Mouse (Mus musculus) hindbrain, embryonic 16.5 days (tissue): ENCODE data around the gene Naga. TPM values are rescaled to one million over a fixed set of nuclear protein-coding genes. Genes with fewer than 3 reads are reported as not detected.

ENCODE experiments used
- ATAC-seq: fragments of 200-750 bp; cut with Nextera tagmentation; 2 replicates; pipeline ENCODE4 v1.8.0; 2017; ENCODE audit warnings: moderate TSS enrichment, moderate library complexity
- H3K27ac ChIP-seq: fragments of 300-500 bp; sonication (generic); 2 replicates; pipeline ENCODE4 v1.5.1; 2014; ENCODE audit warnings: low read depth, mild to moderate bottlenecking, control low read depth, low read length, moderate library complexity
- H3K27me3 ChIP-seq: fragments of 300-500 bp; sonication (generic); replicated peaks from 2 replicates; pipeline ENCODE4 v1.6.1; 2014; ENCODE audit warnings: low read length; ENCODE audit not compliant: control insufficient read depth, insufficient read depth
- H3K36me3 ChIP-seq: fragments of 300-500 bp; sonication (generic); 2 replicates; pipeline ENCODE4 v1.6.1; 2014; ENCODE audit warnings: mild to moderate bottlenecking, low read length, moderate library complexity, mixed read lengths; ENCODE audit not compliant: control insufficient read depth, insufficient read depth
- H3K4me1 ChIP-seq: fragments of 300-500 bp; sonication (generic); 2 replicates; pipeline ENCODE4 v1.6.1; 2014; ENCODE audit warnings: low read depth, low read length; ENCODE audit not compliant: control insufficient read depth, insufficient read depth
- H3K4me2 ChIP-seq: fragments of 300-500 bp; sonication (generic); 2 replicates; pipeline ENCODE4 v1.6.1; 2014; ENCODE audit warnings: mild to moderate bottlenecking, low read length, control low read depth, moderate library complexity
- H3K4me3 ChIP-seq: fragments of 300-500 bp; sonication (generic); 2 replicates; pipeline ENCODE4 v1.5.1; 2014; ENCODE audit warnings: mild to moderate bottlenecking, low read length, control low read depth, moderate library complexity
- H3K9ac ChIP-seq: fragments of 300-500 bp; sonication (generic); 2 replicates; pipeline ENCODE4 v1.6.1; 2014; ENCODE audit warnings: low read depth, mild to moderate bottlenecking, control low read depth, low read length, moderate library complexity
- H3K9me3 ChIP-seq: fragments of 300-500 bp; sonication (generic); 2 replicates; pipeline ENCODE4 v1.6.1; 2014; ENCODE audit warnings: mild to moderate bottlenecking, low read length, moderate library complexity; ENCODE audit not compliant: control insufficient read depth
- WGBS: fragments of 180-500 bp; shearing (Covaris S2); extraction: QIAGEN DNeasy Blood & Tissue Kit; methylation state at CpG from one replicate; pipeline ENCODE4 v1.1.7; 2014; 5-methylcytosine and 5-hydroxymethylcytosine counted together
- polyA plus RNA-seq: library from polyadenylated mRNA; unstranded; fragments of >200 nt; fragmentation: Nextera tagmentation; extraction: Ambion mirVana; gene quantifications from 2 replicates; pipeline ENCODE4 v1.2.1, GENCODE M21; 2015

Gene Naga
- polyA plus RNA-seq, 1 experiment from 2014 or later = 32.8 TPM

DNA sequence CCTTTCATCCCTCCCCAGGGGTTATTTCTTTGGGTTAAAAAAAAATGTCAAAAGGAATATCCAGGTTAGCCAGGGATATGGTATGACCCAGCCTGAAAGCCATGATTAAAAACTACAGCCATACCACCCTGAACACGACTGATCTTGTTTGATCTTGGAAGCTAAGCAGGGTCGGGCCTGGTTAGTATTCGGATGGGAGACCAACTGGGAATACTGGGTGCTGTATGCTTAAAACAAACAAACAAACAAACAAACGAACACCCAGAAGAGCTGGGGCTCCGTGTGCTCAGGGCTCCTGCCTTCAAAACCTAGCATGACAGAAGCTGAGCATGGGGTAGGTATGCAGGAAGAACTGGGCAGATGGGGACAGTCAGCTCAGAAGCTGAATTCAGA, 3.8 kb upstream of the Naga start:
- H3K4me1 ChIP-seq = peaks cover 22% of the 10 kb centered on the region
- H3K4me3 ChIP-seq = no peak overlapping the region
- no peaks in the 10 kb centered on the region for H3K9me3 ChIP-seq
- no peak overlapping the region for H3K27ac ChIP-seq
- WGBS = 77% methylated on average over 5 of the region's 5 CpGs
- ATAC-seq = no peak
- H3K27me3 ChIP-seq = peaks cover 10% of the 10 kb centered on the region
- H3K4me2 ChIP-seq = no peak overlapping the region
- no peaks in the 10 kb centered on the region for H3K36me3 ChIP-seq
- H3K9ac ChIP-seq = no peak overlapping the region

DNA sequence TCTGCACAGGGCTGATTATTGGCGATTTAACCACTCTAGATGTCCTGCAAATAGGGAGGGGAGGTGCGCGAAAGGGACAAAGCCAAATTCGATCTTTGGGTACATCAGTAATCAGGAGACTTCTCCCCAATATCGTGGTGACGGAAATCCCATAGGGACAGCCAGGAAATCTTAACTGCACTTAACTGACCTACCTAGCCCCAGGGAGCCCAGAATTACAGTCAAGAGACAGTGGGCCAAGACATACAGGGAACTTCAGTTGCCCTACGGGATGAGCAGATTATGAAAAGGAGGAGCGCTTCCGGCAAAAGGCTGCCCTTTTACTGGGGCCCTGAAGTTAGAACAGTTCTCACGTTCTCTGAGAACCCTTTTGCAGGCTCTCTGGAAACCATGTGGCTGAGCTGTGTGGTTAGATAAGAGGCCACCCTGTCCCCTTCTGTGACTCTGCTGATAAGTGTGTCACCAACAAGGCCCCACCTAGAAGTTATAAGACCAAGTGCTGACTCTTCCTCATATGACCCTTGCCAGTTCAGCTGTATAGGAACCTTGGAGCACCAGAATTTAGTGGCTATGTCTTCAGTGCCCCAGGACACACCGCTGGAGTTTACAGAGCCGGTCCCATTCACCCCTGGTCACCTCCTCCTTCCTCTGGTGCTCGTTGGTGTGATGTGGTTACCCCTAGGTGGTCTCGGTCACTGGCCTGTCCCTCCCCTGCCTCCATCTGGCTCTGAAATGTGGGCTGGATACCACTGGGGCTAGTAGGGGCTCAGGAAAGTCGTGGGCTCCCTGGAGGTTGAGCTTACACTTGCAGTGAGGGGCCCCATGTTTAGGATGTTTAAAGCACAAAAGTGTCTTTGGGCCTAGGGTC, 3.2 kb upstream of the Naga start:
- Histone ChIP-seq H3K27ac (peak overlapping the region; percentile 32; the same call in 1 of the 2 replicates), H3K4me3 (no peak overlapping the region), H3K27me3 (peaks cover 10% of the 10 kb centered on the region), H3K4me2 (peak overlapping the region; percentile 61), H3K4me1 (peaks cover 16% of the 10 kb centered on the region), H3K36me3 (no peaks in the 10 kb centered on the region), H3K9ac (no peak overlapping the region), H3K9me3 (no peaks in the 10 kb centered on the region)
- no peak for ATAC-seq
- 73% methylated on average over 15 of the region's 15 CpGs for WGBS

- Histone ChIP-seq H3K4me1 (peaks cover 15% of the 10 kb centered on the region), H3K36me3 (no peaks in the 10 kb centered on the region), H3K4me2 (peak overlapping the region; percentile 61), H3K27me3 (peaks cover 10% of the 10 kb centered on the region), H3K9me3 (no peaks in the 10 kb centered on the region), H3K27ac (no peak overlapping the region), H3K9ac (peak overlapping the region; percentile 65), H3K4me3 (peak overlapping the region; percentile 37)
- 3% methylated on average over 39 of the region's 40 CpGs for WGBS
- no peak for ATAC-seq
These were observed 2.3 kb upstream of the Naga start for GRCm38 (mm10) chr15:82341036-82341501.

GRCm38 (mm10) chr15:82340414-82341035, 1.8 kb upstream of the Naga start:
- Histone ChIP-seq H3K9me3 (no peaks in the 10 kb centered on the region), H3K36me3 (no peaks in the 10 kb centered on the region), H3K27ac (no peak overlapping the region), H3K27me3 (peaks cover 10% of the 10 kb centered on the region), H3K4me3 (peak overlapping the region; percentile 37), H3K4me1 (peaks cover 15% of the 10 kb centered on the region), H3K4me2 (peak overlapping the region; percentile 61), H3K9ac (peak overlapping the region; percentile 65)
- no peak for ATAC-seq
- 43% methylated on average over 21 of the region's 21 CpGs for WGBS

GRCm38 (mm10) chr15:82339634-82340254, 1.0 kb upstream of the Naga start:
- peaks cover 15% of the 10 kb centered on the region for H3K4me1 ChIP-seq
- H3K36me3 ChIP-seq = no peaks in the 10 kb centered on the region
- no peak overlapping the region for H3K4me3 ChIP-seq
- H3K9ac ChIP-seq = no peak overlapping the region
- WGBS = 72% methylated on average over 8 of the region's 8 CpGs
- no peak overlapping the region for H3K4me2 ChIP-seq
- no peak overlapping the region for H3K27ac ChIP-seq
- no peaks in the 10 kb centered on the region for H3K9me3 ChIP-seq
- H3K27me3 ChIP-seq = peaks cover 10% of the 10 kb centered on the region
- ATAC-seq = no peak

DNA sequence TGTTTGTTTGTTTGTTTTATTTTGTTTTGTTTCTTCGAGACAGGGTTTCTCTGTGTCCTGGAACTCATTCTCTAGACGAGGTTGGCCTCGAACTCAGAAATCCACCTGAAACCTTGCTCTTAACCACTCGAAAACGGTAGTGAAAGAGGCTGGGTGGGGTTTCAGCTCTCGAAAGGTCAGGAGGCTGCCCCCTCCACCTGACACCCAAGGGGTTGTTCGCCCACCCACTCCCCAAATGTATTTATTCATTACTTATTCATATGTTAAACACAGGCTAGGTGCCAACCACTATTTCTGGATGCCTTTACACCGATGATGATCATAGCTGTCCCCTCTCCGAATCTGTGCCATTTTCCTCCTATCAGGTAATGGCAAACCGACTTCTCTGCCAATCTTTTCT, 425 bp upstream of the Naga start:
- Histone ChIP-seq H3K27ac (no peak overlapping the region), H3K4me3 (peak overlapping the region; percentile 47), H3K4me2 (peak overlapping the region; percentile 76), H3K27me3 (peaks cover 10% of the 10 kb centered on the region), H3K9ac (peak overlapping the region; percentile 53), H3K36me3 (peaks cover 3% of the 10 kb centered on the region; the same call in 1 of the 2 replicates), H3K4me1 (peaks cover 15% of the 10 kb centered on the region), H3K9me3 (no peaks in the 10 kb centered on the region)
- WGBS = 52% methylated on average over 10 of the region's 10 CpGs
- no peak for ATAC-seq

GRCm38 (mm10) chr15:82337875-82338274, 850 bp downstream of the Naga start:
- Histone ChIP-seq H3K4me3 (peak overlapping the region; percentile 47), H3K36me3 (peaks cover 3% of the 10 kb centered on the region; the same call in 1 of the 2 replicates), H3K9ac (peak overlapping the region; percentile 53; the same call in 1 of the 2 replicates), H3K4me1 (peaks cover 15% of the 10 kb centered on the region), H3K4me2 (peak overlapping the region; percentile 76), H3K27me3 (peaks cover 10% of the 10 kb centered on the region), H3K27ac (no peak overlapping the region), H3K9me3 (no peaks in the 10 kb centered on the region)
- no peak for ATAC-seq
- WGBS = 39% methylated on average over 4 of the region's 4 CpGs

- Histone ChIP-seq H3K27me3 (peaks cover 10% of the 10 kb centered on the region), H3K27ac (no peak overlapping the region), H3K4me1 (peaks cover 15% of the 10 kb centered on the region), H3K4me3 (no peak overlapping the region), H3K36me3 (peaks cover 3% of the 10 kb centered on the region; the same call in 1 of the 2 replicates), H3K9ac (no peak overlapping the region), H3K9me3 (no peaks in the 10 kb centered on the region), H3K4me2 (no peak overlapping the region)
- ATAC-seq = no peak
- WGBS = 68% methylated on average over 12 of the region's 12 CpGs
These were observed 2.1 kb downstream of the Naga start for GRCm38 (mm10) chr15:82336629-82337028.

DNA sequence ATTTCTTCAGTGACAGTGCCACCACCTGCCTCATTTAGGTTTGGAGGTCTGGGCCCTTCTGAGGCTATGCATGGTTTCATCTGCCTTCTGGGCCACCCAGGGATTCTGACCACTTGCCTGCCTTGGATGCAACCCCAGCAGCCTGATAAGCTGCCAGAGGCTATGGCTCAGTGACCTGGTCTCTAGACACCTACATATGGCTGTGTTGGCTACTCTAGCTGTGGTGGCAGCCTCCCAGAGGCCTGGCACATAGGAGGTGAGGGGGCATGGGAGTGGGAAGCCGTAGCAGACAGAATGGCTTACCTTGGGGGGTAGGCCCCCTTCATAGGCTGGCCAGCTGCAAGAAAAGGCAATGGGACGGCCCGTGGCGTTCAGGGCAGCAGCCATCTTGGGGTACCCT, 3.5 kb downstream of the Naga start:
- Histone ChIP-seq H3K9me3 (no peaks in the 10 kb centered on the region), H3K4me2 (no peak overlapping the region), H3K4me3 (no peak overlapping the region), H3K27me3 (peaks cover 3% of the 10 kb centered on the region; the same call in 1 of the 2 replicates), H3K4me1 (peaks cover 10% of the 10 kb centered on the region), H3K27ac (no peak overlapping the region), H3K9ac (no peak overlapping the region), H3K36me3 (peaks cover 3% of the 10 kb centered on the region; the same call in 1 of the 2 replicates)
- WGBS = 94% methylated on average over 4 of the region's 4 CpGs
- ATAC-seq = no peak
